Mouse (Mus musculus) heart, embryonic 13.5 days (tissue): ENCODE measurements around the gene Il12rb1. TPM values are rescaled to one million over a fixed set of nuclear protein-coding genes. Genes with fewer than 3 reads are reported as not detected.

ENCODE experiments used
- ATAC-seq: fragments of 200-750 bp; cut with Nextera tagmentation; 2 replicates; pipeline ENCODE4 v1.8.0; 2017; ENCODE audit warnings: moderate TSS enrichment; ENCODE audit not compliant: insufficient number of reproducible peaks, low FRiP score, low TSS enrichment; ENCODE audit errors: extremely low read depth
- H3K27ac ChIP-seq: fragments of 300-500 bp; sonication (generic); replicated peaks from 2 replicates; pipeline ENCODE4 v1.5.1; 2015; ENCODE audit warnings: moderate library complexity, mild to moderate bottlenecking, inconsistent platforms
- H3K27me3 ChIP-seq: fragments of 300-500 bp; sonication (generic); replicated peaks from 2 replicates; pipeline ENCODE4 v1.6.1; 2015; ENCODE audit warnings: mild to moderate bottlenecking, inconsistent platforms
- H3K36me3 ChIP-seq: fragments of 300-500 bp; sonication (generic); 2 replicates; pipeline ENCODE4 v1.6.1; 2015; ENCODE audit warnings: mild to moderate bottlenecking, inconsistent platforms
- H3K4me1 ChIP-seq: fragments of 300-500 bp; sonication (generic); 2 replicates; pipeline ENCODE4 v1.6.1; 2015; ENCODE audit warnings: inconsistent platforms
- H3K4me2 ChIP-seq: fragments of 300-500 bp; sonication (generic); 2 replicates; pipeline ENCODE4 v1.6.1; 2015; ENCODE audit warnings: inconsistent platforms, mild to moderate bottlenecking, moderate library complexity
- H3K4me3 ChIP-seq: fragments of 300-500 bp; sonication (generic); 2 replicates; pipeline ENCODE4 v1.5.1; 2015; ENCODE audit warnings: moderate library complexity, mild to moderate bottlenecking, inconsistent platforms
- H3K9ac ChIP-seq: fragments of 300-500 bp; sonication (generic); 2 replicates; pipeline ENCODE4 v1.6.1; 2015; ENCODE audit warnings: inconsistent platforms, mild to moderate bottlenecking, moderate library complexity
- H3K9me3 ChIP-seq: fragments of 300-500 bp; sonication (generic); 2 replicates; pipeline ENCODE4 v1.6.1; 2016; ENCODE audit warnings: inconsistent platforms
- WGBS: fragments of 180-500 bp; shearing (Covaris S2); methylation state at CpG from one replicate; pipeline ENCODE4 v1.1.7; 2015; ENCODE audit warnings: mixed read lengths; 5-methylcytosine and 5-hydroxymethylcytosine counted together
- polyA plus RNA-seq: library from polyadenylated mRNA; unstranded; fragments of >200 nt; fragmentation: Nextera tagmentation; extraction: Ambion mirVana; gene quantifications from 2 replicates; pipeline ENCODE4 v1.2.1, GENCODE M21; 2015

The Il12rb1 gene
- polyA plus RNA-seq, 1 experiment from 2014 or later, result not detected

- H3K27ac ChIP-seq, result peak overlapping the region; percentile 54
- no peak for ATAC-seq
- H3K36me3 ChIP-seq, result peaks cover 66% of the 10 kb centered on the region
- H3K4me1 ChIP-seq, result peaks cover 45% of the 10 kb centered on the region
- peak overlapping the region; percentile 4; the same call in 1 of the 2 replicates for H3K4me3 ChIP-seq
- H3K9ac ChIP-seq, result peak overlapping the region; percentile 99
- WGBS, result 56% methylated on average over 9 of the region's 9 CpGs
- H3K27me3 ChIP-seq, result no peaks in the 10 kb centered on the region
- peak overlapping the region; percentile 11 for H3K4me2 ChIP-seq
- H3K9me3 ChIP-seq, result no peaks in the 10 kb centered on the region
Observed at GRCm38 (mm10) chr8:70773833-70774232, 34.4 kb upstream of the Il12rb1 start.

- 93% methylated on average over 18 of the region's 18 CpGs for WGBS
- Histone ChIP-seq H3K27ac (peak overlapping the region; percentile 54; the same call in 1 of the 2 replicates), H3K4me3 (no peak overlapping the region), H3K36me3 (peaks cover 68% of the 10 kb centered on the region), H3K4me2 (no peak overlapping the region), H3K27me3 (no peaks in the 10 kb centered on the region), H3K9me3 (no peaks in the 10 kb centered on the region), H3K4me1 (peaks cover 45% of the 10 kb centered on the region), H3K9ac (peak overlapping the region; percentile 99)
- ATAC-seq, result no peak
Observed at GRCm38 (mm10) chr8:70774740-70775139, 33.5 kb upstream of the Il12rb1 start.

GRCm38 (mm10) chr8:70775227-70775626 is 33.0 kb upstream of the Il12rb1 start:
- no peaks in the 10 kb centered on the region for H3K9me3 ChIP-seq
- H3K4me1 ChIP-seq, result peaks cover 45% of the 10 kb centered on the region
- H3K9ac ChIP-seq, result peak overlapping the region; percentile 99
- no peak for ATAC-seq
- peaks cover 68% of the 10 kb centered on the region for H3K36me3 ChIP-seq
- peak overlapping the region; percentile 93 for H3K4me3 ChIP-seq
- H3K4me2 ChIP-seq, result peak overlapping the region; percentile 89
- no peak overlapping the region for H3K27ac ChIP-seq
- WGBS, result 74% methylated on average over 5 of the region's 5 CpGs
- no peaks in the 10 kb centered on the region for H3K27me3 ChIP-seq

GRCm38 (mm10) chr8:70775851-70776495 is 32.3 kb upstream of the Il12rb1 start:
- H3K4me3 ChIP-seq, result peak overlapping the region; percentile 93
- WGBS, result 2% methylated on average over 34 of the region's 34 CpGs
- H3K4me1 ChIP-seq, result peaks cover 45% of the 10 kb centered on the region
- peak overlapping the region; percentile 89 for H3K4me2 ChIP-seq
- peak overlapping the region; percentile 99 for H3K9ac ChIP-seq
- no peaks in the 10 kb centered on the region for H3K9me3 ChIP-seq
- ATAC-seq, result 0 out of 2 replicates have a peak, but pooled peaks have one; percentile 1
- peaks cover 68% of the 10 kb centered on the region for H3K36me3 ChIP-seq
- peak overlapping the region; percentile 99 for H3K27ac ChIP-seq
- no peaks in the 10 kb centered on the region for H3K27me3 ChIP-seq

- H3K27ac ChIP-seq, result peak within 1 kb of the TSS; percentile 99
- peak within 1 kb of the TSS; percentile 89 for H3K4me2 ChIP-seq
- peaks cover 45% of the 10 kb centered on the region for H3K4me1 ChIP-seq
- no peaks in the 10 kb centered on the region for H3K27me3 ChIP-seq
- peak; percentile 82 for ATAC-seq
- H3K9me3 ChIP-seq, result no peaks in the 10 kb centered on the region
- H3K9ac ChIP-seq, result peak within 1 kb of the TSS; percentile 99
- WGBS, result under 1% methylated on average over 91 of the region's 94 CpGs
- H3K36me3 ChIP-seq, result peaks cover 68% of the 10 kb centered on the region
- H3K4me3 ChIP-seq, result peak within 1 kb of the TSS; percentile 93
Observed at GRCm38 (mm10) chr8:70776496-70777444, 31.5 kb upstream of the Il12rb1 start, which contains the start of gene Pik3r2. Pik3r2 (minus strand) TSS chr8:70776713.

GRCm38 (mm10) chr8:70780093-70780492 is 28.2 kb upstream of the Il12rb1 start:
- Histone ChIP-seq H3K27ac (no peak overlapping the region), H3K27me3 (no peaks in the 10 kb centered on the region), H3K4me3 (no peak overlapping the region), H3K4me2 (no peak overlapping the region), H3K9ac (no peak overlapping the region), H3K9me3 (no peaks in the 10 kb centered on the region), H3K4me1 (peaks cover 20% of the 10 kb centered on the region), H3K36me3 (peaks cover 72% of the 10 kb centered on the region)
- no peak for ATAC-seq
- WGBS, result 72% methylated on average over 11 of the region's 11 CpGs

- 86% methylated on average over 25 of the region's 25 CpGs for WGBS
- peaks cover 73% of the 10 kb centered on the region for H3K36me3 ChIP-seq
- no peaks in the 10 kb centered on the region for H3K9me3 ChIP-seq
- H3K27ac ChIP-seq, result no peak overlapping the region
- no peak overlapping the region for H3K4me2 ChIP-seq
- ATAC-seq, result no peak
- no peaks in the 10 kb centered on the region for H3K27me3 ChIP-seq
- H3K4me3 ChIP-seq, result no peak overlapping the region
- H3K9ac ChIP-seq, result no peak overlapping the region
- peaks cover 37% of the 10 kb centered on the region for H3K4me1 ChIP-seq
Observed at GRCm38 (mm10) chr8:70786291-70787050, 21.8 kb upstream of the Il12rb1 start.

GRCm38 (mm10) chr8:70787051-70787445 is 21.2 kb upstream of the Il12rb1 start:
- peaks cover 67% of the 10 kb centered on the region for H3K36me3 ChIP-seq
- no peak overlapping the region; the same call in 1 of the 2 replicates for H3K9ac ChIP-seq
- ATAC-seq, result no peak
- WGBS, result 89% methylated on average over 3 of the region's 3 CpGs
- H3K4me3 ChIP-seq, result no peak overlapping the region
- H3K27me3 ChIP-seq, result no peaks in the 10 kb centered on the region
- H3K4me2 ChIP-seq, result peak overlapping the region; percentile 53
- H3K4me1 ChIP-seq, result peaks cover 43% of the 10 kb centered on the region
- H3K27ac ChIP-seq, result no peak overlapping the region
- H3K9me3 ChIP-seq, result no peaks in the 10 kb centered on the region

GRCm38 (mm10) chr8:70787941-70788667 is 20.1 kb upstream of the Il12rb1 start:
- peaks cover 4% of the 10 kb centered on the region for H3K27me3 ChIP-seq
- H3K4me3 ChIP-seq, result peak overlapping the region; percentile 26
- peak overlapping the region; percentile 53 for H3K4me2 ChIP-seq
- no peaks in the 10 kb centered on the region for H3K9me3 ChIP-seq
- peak; percentile 45 for ATAC-seq
- H3K4me1 ChIP-seq, result peaks cover 50% of the 10 kb centered on the region
- H3K36me3 ChIP-seq, result peaks cover 57% of the 10 kb centered on the region
- 20% methylated on average over 30 of the region's 30 CpGs for WGBS
- H3K27ac ChIP-seq, result 0 out of 2 replicates have a peak overlapping the region, but pooled peaks have one; percentile 5
- H3K9ac ChIP-seq, result peak overlapping the region; percentile 61

- H3K27ac ChIP-seq, result no peak overlapping the region
- 0 out of 2 replicates have a peak overlapping the region, but pooled peaks have one; percentile 61 for H3K9ac ChIP-seq
- peaks cover 54% of the 10 kb centered on the region for H3K4me1 ChIP-seq
- peak overlapping the region; percentile 53 for H3K4me2 ChIP-seq
- H3K4me3 ChIP-seq, result no peak overlapping the region
- no peaks in the 10 kb centered on the region for H3K9me3 ChIP-seq
- WGBS, result 75% methylated on average over 10 of the region's 10 CpGs
- ATAC-seq, result no peak
- H3K36me3 ChIP-seq, result peaks cover 47% of the 10 kb centered on the region
- peaks cover 13% of the 10 kb centered on the region for H3K27me3 ChIP-seq
Observed at GRCm38 (mm10) chr8:70789046-70789445, 19.2 kb upstream of the Il12rb1 start.
